Mouse (Mus musculus) ES-Bruce4 (cell line): ENCODE data around the gene Gnmt. TPM values are rescaled to one million over a fixed set of nuclear protein-coding genes. Genes with fewer than 3 reads are reported as not detected.

Experiments
- H3K27ac ChIP-seq: 2 replicates; pipeline ENCODE4 v1.5.1; 2012; ENCODE audit warnings: low read length, inconsistent platforms; ENCODE audit not compliant: insufficient read depth
- H3K27me3 ChIP-seq: 2 replicates; pipeline ENCODE4 v1.6.1; 2012; ENCODE audit warnings: mild to moderate bottlenecking, low read length, inconsistent platforms; ENCODE audit not compliant: control insufficient read depth, poor library complexity, insufficient read depth, severe bottlenecking
- H3K36me3 ChIP-seq: 2 replicates; pipeline ENCODE4 v1.6.1; 2012; ENCODE audit warnings: inconsistent platforms, mild to moderate bottlenecking, low read length, moderate library complexity; ENCODE audit not compliant: control insufficient read depth, poor library complexity, insufficient read depth, severe bottlenecking
- H3K4me1 ChIP-seq: one replicate; pipeline ENCODE4 v1.8.1; 2011; ENCODE audit warnings: low read length; ENCODE audit not compliant: control insufficient read depth, insufficient read depth
- H3K4me3 ChIP-seq: 2 replicates; pipeline ENCODE4 v1.5.1; 2011; ENCODE audit warnings: low read depth, mild to moderate bottlenecking, low read length
- H3K9ac ChIP-seq: 2 replicates; pipeline ENCODE4 v1.6.1; 2012; ENCODE audit warnings: low read depth, mild to moderate bottlenecking, inconsistent platforms; ENCODE audit not compliant: poor library complexity, severe bottlenecking
- H3K9me3 ChIP-seq: replicated peaks from 2 replicates; pipeline ENCODE4 v1.6.1; 2012; ENCODE audit warnings: mild to moderate bottlenecking, low read length, inconsistent platforms; ENCODE audit not compliant: control insufficient read depth, poor library complexity, insufficient read depth, severe bottlenecking
- CTCF ChIP-seq: IDR thresholded peaks from one replicate; pipeline ENCODE4 v1.8.1; 2011; ENCODE audit warnings: low read depth, low read length
- EP300 ChIP-seq: IDR thresholded peaks from 2 replicates; pipeline ENCODE4 v1.6.1; 2011; ENCODE audit warnings: low read depth, low read length; ENCODE audit not compliant: insufficient read depth
- POLR2A ChIP-seq: IDR thresholded peaks from one replicate; pipeline ENCODE4 v1.8.1; 2011; ENCODE audit warnings: low read length; ENCODE audit not compliant: insufficient read depth
- polyA plus RNA-seq: library from polyadenylated mRNA; stranded (reverse); fragments of >200 nt; gene quantifications from 2 replicates; pipeline ENCODE4 v1.2.4, GENCODE M21; 2011; ENCODE audit warnings: low read depth; ENCODE audit not compliant: missing spikeins, insufficient read depth, insufficient read length

Gene Gnmt
- polyA plus RNA-seq, 1 experiment, result 3.9 TPM

- Histone ChIP-seq H3K4me1 (no peaks in the 10 kb centered on the region), H3K27me3 (no peaks in the 10 kb centered on the region), H3K27ac (no peak overlapping the region), H3K36me3 (no peaks in the 10 kb centered on the region), H3K9ac (no peak overlapping the region), H3K9me3 (no peaks in the 10 kb centered on the region), H3K4me3 (no peak overlapping the region)
- TF ChIP-seq EP300, result no peak
- TF ChIP-seq POLR2A, result no peak
- TF ChIP-seq CTCF, result no peak
These were observed 34.4 kb downstream of the Gnmt start for GRCm38 (mm10) chr17:46694517-46695063.

- TF ChIP-seq CTCF, result no peak
- no peak for TF ChIP-seq POLR2A
- TF ChIP-seq EP300, result no peak
- no peaks in the 10 kb centered on the region for H3K27me3 ChIP-seq
- no peak overlapping the region for H3K27ac ChIP-seq
- no peaks in the 10 kb centered on the region for H3K9me3 ChIP-seq
- no peak overlapping the region for H3K4me3 ChIP-seq
- no peak overlapping the region for H3K9ac ChIP-seq
- no peaks in the 10 kb centered on the region for H3K4me1 ChIP-seq
- peaks cover 9% of the 10 kb centered on the region; the same call in 1 of the 2 replicates for H3K36me3 ChIP-seq
These were observed 37.6 kb downstream of the Gnmt start for GRCm38 (mm10) chr17:46691390-46691789.

DNA sequence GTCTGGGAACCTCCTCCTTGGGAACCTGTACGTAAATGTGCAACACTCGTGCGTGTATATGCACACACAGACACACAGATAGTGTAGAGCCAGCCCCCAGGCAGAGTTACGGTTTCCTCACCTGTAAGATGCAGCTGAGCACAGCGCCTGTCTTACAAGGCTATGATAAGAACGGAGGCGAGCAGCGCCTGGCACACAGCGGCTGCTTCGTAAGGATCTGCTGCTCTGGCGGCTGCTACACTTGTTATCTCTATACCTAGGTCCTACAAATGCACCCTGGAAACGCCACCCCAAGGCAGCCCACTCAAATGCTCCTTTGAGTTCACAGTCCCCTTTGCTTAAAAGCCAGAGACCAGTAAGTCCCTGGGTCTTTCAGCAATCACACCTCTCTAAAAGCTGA, 38.3 kb downstream of the Gnmt start:
- no peak for TF ChIP-seq POLR2A
- TF ChIP-seq CTCF, result no peak
- TF ChIP-seq EP300, result no peak

DNA sequence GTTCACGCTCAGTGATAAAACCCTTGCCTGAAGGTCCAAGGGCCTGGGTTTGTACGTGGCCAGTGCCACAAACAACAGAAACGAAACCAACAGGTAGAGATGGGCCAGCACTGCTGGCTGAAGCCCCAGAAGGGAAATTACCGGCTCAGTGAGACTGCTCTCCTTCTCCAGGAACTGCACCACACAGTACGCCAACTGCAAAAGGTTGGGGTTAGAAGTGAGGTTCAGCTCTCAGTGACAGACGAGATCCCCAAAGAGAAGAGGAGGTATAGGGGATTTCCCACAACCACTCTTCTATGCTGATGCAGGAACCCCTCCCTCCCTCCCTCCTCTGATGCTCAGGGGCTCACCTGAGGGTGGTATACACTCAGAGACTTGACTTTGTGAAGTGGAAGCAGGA, 43.1 kb downstream of the Gnmt start:
- no peaks in the 10 kb centered on the region for H3K9me3 ChIP-seq
- no peak overlapping the region for H3K27ac ChIP-seq
- H3K9ac ChIP-seq, result no peak overlapping the region
- no peaks in the 10 kb centered on the region for H3K27me3 ChIP-seq
- no peak for TF ChIP-seq CTCF
- H3K36me3 ChIP-seq, result peaks cover 31% of the 10 kb centered on the region
- no peak overlapping the region for H3K4me3 ChIP-seq
- no peaks in the 10 kb centered on the region for H3K4me1 ChIP-seq

More for the DNA sequence above, 38.3 kb downstream of the Gnmt start:
- no peak overlapping the region for H3K27ac ChIP-seq
- H3K4me3 ChIP-seq, result no peak overlapping the region
- H3K9ac ChIP-seq, result no peak overlapping the region
- no peaks in the 10 kb centered on the region for H3K9me3 ChIP-seq
- H3K27me3 ChIP-seq, result no peaks in the 10 kb centered on the region
- H3K4me1 ChIP-seq, result no peaks in the 10 kb centered on the region
- peaks cover 16% of the 10 kb centered on the region for H3K36me3 ChIP-seq

- H3K9me3 ChIP-seq, result no peaks in the 10 kb centered on the region
- H3K4me1 ChIP-seq, result peaks cover 1% of the 10 kb centered on the region
- H3K27me3 ChIP-seq, result no peaks in the 10 kb centered on the region
- H3K9ac ChIP-seq, result no peak overlapping the region
- peak overlapping the region; percentile 91 for H3K27ac ChIP-seq
- peak overlapping the region; percentile 10 for H3K4me3 ChIP-seq
- peaks cover 31% of the 10 kb centered on the region for H3K36me3 ChIP-seq
- TF ChIP-seq EP300 (peak; percentile 78), POLR2A (no peak)
These were observed 46.1 kb downstream of the Gnmt start for GRCm38 (mm10) chr17:46682654-46683389.

DNA sequence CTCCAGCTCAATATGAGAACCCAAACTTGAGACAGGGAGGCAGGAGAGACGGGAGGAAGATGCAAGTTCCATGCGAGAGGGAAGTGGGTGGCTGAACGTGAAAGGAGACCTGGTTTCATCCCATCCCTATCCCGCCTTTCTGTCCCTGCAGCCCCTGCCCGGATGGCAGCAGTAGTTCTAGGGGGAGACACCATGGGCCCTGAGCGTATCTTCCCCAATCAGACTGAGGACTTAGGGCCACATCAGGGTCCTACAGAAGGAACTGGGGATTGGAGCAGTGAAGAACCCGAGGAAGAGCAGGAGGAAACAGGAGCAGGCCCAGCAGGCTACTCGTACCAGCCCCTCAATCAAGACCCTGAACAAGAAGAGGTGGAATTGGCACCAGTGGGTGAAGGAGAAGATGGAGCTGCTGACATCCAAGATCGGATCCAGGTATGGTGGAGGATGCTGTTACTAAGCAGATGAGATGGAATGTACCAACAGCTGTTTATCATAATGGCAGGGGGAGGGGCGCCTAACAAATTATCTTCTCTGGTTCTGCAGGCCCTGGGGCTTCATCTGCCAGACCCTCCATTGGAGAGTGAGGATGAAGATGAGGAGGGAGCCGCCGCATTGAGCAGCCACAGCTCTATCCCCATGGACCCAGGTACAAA, 47.4 kb downstream of the Gnmt start:
- H3K9ac ChIP-seq, result peak overlapping the region; percentile 67
- H3K4me1 ChIP-seq, result peaks cover 1% of the 10 kb centered on the region
- peak overlapping the region; percentile 88 for H3K4me3 ChIP-seq
- H3K36me3 ChIP-seq, result peaks cover 31% of the 10 kb centered on the region
- no peak for TF ChIP-seq EP300
- no peak for TF ChIP-seq POLR2A
- no peak for TF ChIP-seq CTCF
- peak overlapping the region; percentile 3; the same call in 1 of the 2 replicates for H3K27ac ChIP-seq
- no peaks in the 10 kb centered on the region for H3K9me3 ChIP-seq
- H3K27me3 ChIP-seq, result no peaks in the 10 kb centered on the region
